9 mouse cellular contexts compared by ENCODE assay signal in genomic region chr13:44420227-44420592, GRCm38 (mm10).
DNase-seq lines count a peak whose midpoint lies in the region; ATAC-seq and TF ChIP-seq lines count a peak whose summit lies in the region.
"Had no signal": no experiment of that assay in that cellular context is flagged by ENCODE, and none has a peak within 500 bp of the region (broad histone marks: within the 10 kb centered on the region; RNA-seq: fewer than 3 reads in every experiment).

No protein-coding gene starts in this region.

- H3K4me2 ChIP-seq in lung, embryonic 14.5 days, result peak overlapping the region; percentile 43
- H3K4me2 ChIP-seq in intestine, embryonic 14.5 days (ENCODE audit: low read length), result peak overlapping the region; percentile 40; the same call in 1 of the 2 replicates
- peak overlapping the region; percentile 41 for H3K4me2 ChIP-seq in liver, embryonic 15.5 days

- no peak overlapping the region for H3K9ac ChIP-seq in lung, embryonic 14.5 days
- H3K9ac ChIP-seq in intestine, embryonic 14.5 days (ENCODE audit: low read length), result no peak overlapping the region
- no peak overlapping the region for H3K9ac ChIP-seq in liver, embryonic 15.5 days

- H3K27me3 ChIP-seq in lung, embryonic 14.5 days (ENCODE audit: insufficient read depth, low read length), result no peaks in the 10 kb centered on the region
- H3K27me3 ChIP-seq in intestine, embryonic 14.5 days (replicated peaks; ENCODE audit: control insufficient read depth, insufficient read depth, low read length), result no peaks in the 10 kb centered on the region
- no peaks in the 10 kb centered on the region for H3K27me3 ChIP-seq in liver, embryonic 15.5 days

- intact Hi-C loops in gastrocnemius, adult 2 months (cut with DNase I), result no loop called here
- intact Hi-C loops in gastrocnemius, postnatal 14 days (cut with DNase I; ENCODE audit: low total_unique reads), result no loop called here

- H3K27ac ChIP-seq in gastrocnemius, adult 2 months, result peak overlapping the region; percentile 56
- no peak overlapping the region for H3K27ac ChIP-seq in lung, embryonic 14.5 days (ENCODE audit: low read depth)
- H3K27ac ChIP-seq in intestine, embryonic 14.5 days (ENCODE audit: low read depth), result no peak overlapping the region
- 0 out of 2 replicates have a peak overlapping the region, but pooled peaks have one; percentile 63 for H3K27ac ChIP-seq in liver, embryonic 15.5 days (replicated peaks)

- WGBS in lung, embryonic 14.5 days, result 31% methylated on average over 6 of the region's 6 CpGs
- WGBS in intestine, embryonic 14.5 days, result 29% methylated on average over 6 of the region's 6 CpGs
- 22% methylated on average over 6 of the region's 6 CpGs for WGBS in liver, embryonic 15.5 days (ENCODE audit: insufficient replicate concordance)

- ATAC-seq in lung, embryonic 14.5 days (ENCODE audit: insufficient read depth), result no peak
- peak; percentile 19; the same call in 1 of the 2 replicates for ATAC-seq in intestine, embryonic 14.5 days (replicated peaks; ENCODE audit: low FRiP score, low TSS enrichment, low read depth)
- ATAC-seq in liver, embryonic 15.5 days (ENCODE audit: insufficient read depth), result no peak

- peak overlapping the region; percentile 50; the same call in 1 of the 2 replicates for H3K4me3 ChIP-seq in gastrocnemius, adult 2 months
- no peak overlapping the region for H3K4me3 ChIP-seq in lung, embryonic 14.5 days (ENCODE audit: low read depth, low read length)
- H3K4me3 ChIP-seq in intestine, embryonic 14.5 days (ENCODE audit: low read depth, low read length), result no peak overlapping the region
- no peak overlapping the region for H3K4me3 ChIP-seq in liver, embryonic 15.5 days (replicated peaks)
- H3K4me3 ChIP-seq: erythroblast, embryonic 14.5 days had no signal

- H3K36me3 ChIP-seq in lung, embryonic 14.5 days (ENCODE audit: insufficient read depth), result no peaks in the 10 kb centered on the region
- H3K36me3 ChIP-seq in intestine, embryonic 14.5 days (ENCODE audit: control insufficient read depth, insufficient read depth, low read length), result no peaks in the 10 kb centered on the region
- no peaks in the 10 kb centered on the region for H3K36me3 ChIP-seq in liver, embryonic 15.5 days (replicated peaks)

- no peaks in the 10 kb centered on the region for H3K9me3 ChIP-seq in lung, embryonic 14.5 days (ENCODE audit: low read depth, low read length)
- no peaks in the 10 kb centered on the region for H3K9me3 ChIP-seq in intestine, embryonic 14.5 days (ENCODE audit: control insufficient read depth, low read length)
- no peaks in the 10 kb centered on the region; the same call in 1 of the 2 replicates for H3K9me3 ChIP-seq in liver, embryonic 15.5 days (replicated peaks)

- no peak for TF ChIP-seq CTCF in gastrocnemius, adult 2 months (IDR thresholded peaks at IDR 0.05)
- no peak for TF ChIP-seq CTCF in lung, embryonic 14.5 days (IDR thresholded peaks at IDR 0.05; ENCODE audit: low read depth)

- DNase-seq in gastrocnemius, adult 2 months, result no peak
- DNase-seq in gastrocnemius, postnatal 14 days, result no peak
- no peak for DNase-seq in lung, embryonic 14.5 days
- DNase-seq in lung, postnatal 4 days, result no peak
- DNase-seq in intestine, embryonic 14.5 days (ENCODE audit: low spot score), result no peak
- no peak for DNase-seq in right cerebral cortex, postnatal 25 days
- DNase-seq in adrenal gland, postnatal 25 days, result no peak

- 0 out of 2 replicates have a peak, but pooled peaks cover 18% of the 10 kb centered on the region for H3K4me1 ChIP-seq in lung, embryonic 14.5 days (ENCODE audit: insufficient read depth)
- H3K4me1 ChIP-seq in intestine, embryonic 14.5 days (replicated peaks; ENCODE audit: control insufficient read depth, insufficient read depth, low read length), result peaks cover 27% of the 10 kb centered on the region
- peaks cover 24% of the 10 kb centered on the region for H3K4me1 ChIP-seq in liver, embryonic 15.5 days (replicated peaks)

Comparison
In these comparisons a context has a peak if more than half of its experiments do, and no peak if none do; other contexts are left out.
1. H3K27ac ChIP-seq: peak in gastrocnemius, adult 2 months (single experiment) and liver, embryonic 15.5 days (single experiment); none in lung, embryonic 14.5 days (single experiment) and intestine, embryonic 14.5 days (single experiment).
2. Peak in every context shown above with its lines, with median percentiles within 50 percentile points of each other: H3K4me2 ChIP-seq.